Mouse (Mus musculus): ENCODE results near the gene Sclt1. TPM values are rescaled to one million over a fixed set of nuclear protein-coding genes. Genes with fewer than 3 reads are reported as not detected.

Gene Sclt1
- polyA plus RNA-seq, 1 experiment from 2014 or later: 10.6 TPM

DNA sequence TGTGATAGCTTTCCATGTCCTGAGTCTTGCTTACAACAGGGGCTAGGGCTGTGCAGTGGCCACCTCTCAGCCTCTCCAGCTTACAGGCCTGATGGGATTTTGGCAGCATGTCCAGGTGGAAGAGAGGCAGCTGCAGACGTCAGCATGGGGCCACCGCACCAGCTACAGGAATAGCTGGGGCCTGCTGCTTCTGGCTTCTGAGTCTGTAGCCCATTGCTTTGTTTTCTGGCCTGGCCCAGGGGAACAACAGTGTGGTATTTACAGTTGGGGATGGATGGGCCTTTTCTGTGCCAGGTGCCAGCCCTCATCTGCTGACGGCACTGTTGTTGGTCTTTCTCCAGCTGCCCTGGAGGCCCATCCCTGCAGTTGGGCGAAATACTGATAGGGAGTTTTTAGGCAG lies 158.7 kb downstream of the Sclt1 start:
- no peak for ATAC-seq

DNA sequence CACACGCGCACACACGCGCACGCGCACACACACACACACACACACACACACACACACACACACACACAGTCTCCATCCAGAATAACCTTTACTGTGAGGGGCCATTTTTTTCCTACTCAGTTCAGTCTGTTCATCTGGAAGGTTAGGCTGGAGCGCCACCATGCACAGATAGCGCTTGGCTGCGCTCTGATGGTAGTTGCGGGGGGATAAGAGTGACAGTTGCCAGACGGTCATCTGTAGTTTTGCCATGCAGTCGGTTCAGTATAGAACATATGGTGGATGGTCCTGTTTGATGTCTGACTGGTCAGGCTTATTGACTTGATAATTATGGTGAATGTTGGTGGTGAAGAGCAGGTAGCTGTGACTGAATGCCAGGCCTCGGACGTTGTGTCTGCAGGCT lies 159.2 kb downstream of the Sclt1 start:
- no peak overlapping the region for H3K9ac ChIP-seq (ENCODE audit: low read depth, low read length)
- no peak for ATAC-seq
- peak overlapping the region; percentile 83; the same call in 1 of the 2 replicates for H3K27ac ChIP-seq (ENCODE audit: low read length)
- WGBS: 95% methylated on average over 14 of the region's 14 CpGs
- no peaks in the 10 kb centered on the region for H3K9me3 ChIP-seq (ENCODE audit: control insufficient read depth, low read length)
- no peak overlapping the region for H3K4me2 ChIP-seq (ENCODE audit: low read depth, low read length)
- H3K4me1 ChIP-seq (ENCODE audit: control insufficient read depth, insufficient read depth, low read length): peaks cover 47% of the 10 kb centered on the region
- no peaks in the 10 kb centered on the region for H3K36me3 ChIP-seq (ENCODE audit: control insufficient read depth, insufficient read depth, low read length)
- no peaks in the 10 kb centered on the region for H3K27me3 ChIP-seq (replicated peaks; ENCODE audit: control insufficient read depth, insufficient read depth, low read length)
- H3K4me3 ChIP-seq (ENCODE audit: low read length): no peak overlapping the region

More for the DNA sequence above, 158.7 kb downstream of the Sclt1 start:
- Histone ChIP-seq H3K9ac (ENCODE audit: low read depth, low read length) (no peak overlapping the region), H3K27ac (ENCODE audit: low read length) (no peak overlapping the region), H3K4me1 (ENCODE audit: control insufficient read depth, insufficient read depth, low read length) (peaks cover 45% of the 10 kb centered on the region), H3K4me2 (ENCODE audit: low read depth, low read length) (no peak overlapping the region), H3K4me3 (ENCODE audit: low read length) (no peak overlapping the region), H3K9me3 (ENCODE audit: control insufficient read depth, low read length) (no peaks in the 10 kb centered on the region), H3K27me3 (replicated peaks; ENCODE audit: control insufficient read depth, insufficient read depth, low read length) (no peaks in the 10 kb centered on the region), H3K36me3 (ENCODE audit: control insufficient read depth, insufficient read depth, low read length) (no peaks in the 10 kb centered on the region)
- 73% methylated on average over 4 of the region's 4 CpGs for WGBS

DNA sequence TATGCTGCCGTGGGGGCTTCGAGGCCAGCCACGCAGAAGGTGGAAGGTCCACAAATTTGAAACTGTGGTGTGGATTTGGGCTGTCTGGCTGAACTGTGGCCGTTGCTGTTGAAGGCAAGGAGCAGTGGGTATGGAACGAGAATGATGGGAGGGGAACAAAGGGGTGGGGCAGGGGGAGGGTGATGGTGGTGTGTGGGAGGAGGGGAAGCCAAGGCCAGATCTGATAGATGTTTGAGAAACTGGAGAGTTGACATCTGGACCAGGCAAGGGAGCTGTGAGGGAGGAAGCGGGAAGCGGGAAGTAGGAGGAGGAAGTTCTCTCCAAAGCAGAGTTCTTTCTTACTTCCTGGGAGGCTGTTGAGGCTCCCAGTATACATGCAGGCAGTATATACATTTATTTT lies 160.1 kb downstream of the Sclt1 start:
- Histone ChIP-seq H3K9me3 (ENCODE audit: control insufficient read depth, low read length) (no peaks in the 10 kb centered on the region), H3K27ac (ENCODE audit: low read length) (peak overlapping the region; percentile 83), H3K4me1 (ENCODE audit: control insufficient read depth, insufficient read depth, low read length) (peaks cover 44% of the 10 kb centered on the region), H3K4me3 (ENCODE audit: low read length) (no peak overlapping the region), H3K9ac (ENCODE audit: low read depth, low read length) (no peak overlapping the region), H3K4me2 (ENCODE audit: low read depth, low read length) (peak overlapping the region; percentile 17), H3K27me3 (replicated peaks; ENCODE audit: control insufficient read depth, insufficient read depth, low read length) (no peaks in the 10 kb centered on the region), H3K36me3 (ENCODE audit: control insufficient read depth, insufficient read depth, low read length) (no peaks in the 10 kb centered on the region)
- 58% methylated on average over 7 of the region's 7 CpGs for WGBS
- peak; percentile 8; the same call in 1 of the 2 replicates for ATAC-seq

DNA sequence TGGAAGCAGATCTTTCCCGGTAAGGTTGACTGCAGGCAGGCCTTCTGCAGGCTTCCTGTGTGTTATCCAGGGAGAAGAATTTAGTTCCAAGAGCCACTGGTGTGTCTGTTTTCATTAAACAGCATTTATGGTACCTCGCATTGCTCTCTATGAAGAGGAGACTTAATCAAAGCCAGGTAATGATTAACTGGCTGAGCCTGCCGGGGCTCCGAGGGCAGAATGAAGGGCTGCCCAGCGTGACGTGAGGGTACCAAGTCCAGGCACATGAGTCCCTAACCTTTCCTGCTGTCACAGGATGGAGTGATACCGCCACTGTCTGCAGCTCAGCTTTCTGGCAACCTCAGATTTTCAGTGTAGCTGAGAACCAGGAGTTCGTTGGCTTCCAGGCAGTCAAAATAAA lies 160.9 kb downstream of the Sclt1 start:
- Histone ChIP-seq H3K27ac (ENCODE audit: low read length) (peak overlapping the region; percentile 83), H3K4me1 (ENCODE audit: control insufficient read depth, insufficient read depth, low read length) (peaks cover 38% of the 10 kb centered on the region), H3K36me3 (ENCODE audit: control insufficient read depth, insufficient read depth, low read length) (no peaks in the 10 kb centered on the region), H3K9me3 (ENCODE audit: control insufficient read depth, low read length) (no peaks in the 10 kb centered on the region), H3K4me3 (ENCODE audit: low read length) (no peak overlapping the region), H3K27me3 (replicated peaks; ENCODE audit: control insufficient read depth, insufficient read depth, low read length) (no peaks in the 10 kb centered on the region), H3K9ac (ENCODE audit: low read depth, low read length) (peak overlapping the region; percentile 22; the same call in 1 of the 2 replicates), H3K4me2 (ENCODE audit: low read depth, low read length) (peak overlapping the region; percentile 23)
- 45% methylated on average over 8 of the region's 8 CpGs for WGBS
- peak; percentile 92 for ATAC-seq

DNA sequence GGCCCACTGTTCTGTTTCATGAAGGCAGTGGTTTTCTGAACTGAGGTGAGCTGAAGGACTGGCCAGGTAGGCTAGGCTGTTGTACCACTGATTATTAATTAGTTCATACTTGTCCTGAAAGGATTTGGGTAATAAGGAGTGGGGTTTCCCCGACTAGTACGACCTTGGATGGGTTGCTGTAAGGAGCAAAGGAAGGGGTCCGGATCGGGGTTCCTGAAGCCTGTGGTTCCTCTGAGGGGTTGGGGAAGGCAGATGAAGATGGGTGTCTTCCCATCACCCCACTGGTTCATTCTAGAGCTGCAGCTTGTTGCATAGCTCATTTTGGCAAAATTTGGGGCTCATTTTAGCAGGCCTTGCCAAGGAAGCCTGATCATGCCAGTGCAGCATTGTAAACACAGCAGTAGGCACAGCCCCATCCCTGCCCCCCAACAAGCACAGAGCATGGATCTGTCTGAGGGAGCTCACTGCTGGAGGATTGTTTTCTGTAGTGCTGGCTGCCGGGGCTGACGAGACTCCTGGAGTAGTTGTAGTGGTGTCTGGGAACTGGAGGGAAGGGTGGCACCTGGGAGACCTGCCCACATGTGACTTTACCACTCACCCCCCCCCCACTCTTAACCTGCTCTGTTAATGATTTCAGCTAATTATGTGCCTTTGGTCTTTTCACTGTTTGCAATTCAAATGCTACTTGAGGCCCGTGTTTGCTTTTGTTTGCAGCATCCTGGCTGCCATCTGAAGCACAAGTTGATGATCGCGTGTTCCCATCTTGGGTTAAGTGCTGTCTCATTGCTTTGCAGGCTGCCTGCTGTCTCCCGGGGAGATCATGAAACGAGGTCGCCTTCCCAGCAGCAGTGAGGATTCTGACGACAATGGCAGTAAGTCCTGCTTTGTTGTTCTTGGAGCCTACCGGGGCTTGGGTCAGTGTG lies 161.7 kb downstream of the Sclt1 start:
- Histone ChIP-seq H3K4me3 (ENCODE audit: low read length) (no peak overlapping the region), H3K36me3 (ENCODE audit: control insufficient read depth, insufficient read depth, low read length) (no peaks in the 10 kb centered on the region), H3K4me2 (ENCODE audit: low read depth, low read length) (peak overlapping the region; percentile 23), H3K27me3 (replicated peaks; ENCODE audit: control insufficient read depth, insufficient read depth, low read length) (no peaks in the 10 kb centered on the region), H3K9me3 (ENCODE audit: control insufficient read depth, low read length) (no peaks in the 10 kb centered on the region), H3K27ac (ENCODE audit: low read length) (peak overlapping the region; percentile 79), H3K9ac (ENCODE audit: low read depth, low read length) (peak overlapping the region; percentile 22), H3K4me1 (ENCODE audit: control insufficient read depth, insufficient read depth, low read length) (peaks cover 36% of the 10 kb centered on the region)
- 37% methylated on average over 14 of the region's 14 CpGs for WGBS
- peak; percentile 27 for ATAC-seq

DNA sequence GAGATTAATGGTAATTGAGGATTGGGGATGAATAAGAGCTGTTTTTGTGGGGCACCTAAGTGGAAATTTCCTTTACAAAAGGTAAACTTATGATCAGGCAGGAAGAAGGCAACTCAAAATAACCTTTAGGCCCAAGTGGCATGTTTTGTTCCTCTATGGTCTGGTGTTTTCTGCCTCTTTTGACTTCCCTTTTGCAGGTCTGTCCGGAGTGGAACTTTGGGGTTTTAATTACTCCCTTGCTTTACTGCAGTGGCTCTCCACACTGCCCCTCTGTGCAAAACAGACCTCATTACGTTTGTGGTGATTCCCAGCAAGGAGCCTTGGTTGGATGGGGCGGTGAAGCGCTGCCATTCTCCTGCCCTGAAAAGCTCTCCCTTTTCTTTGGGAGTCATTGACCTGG lies 162.4 kb downstream of the Sclt1 start:
- Histone ChIP-seq H3K9ac (ENCODE audit: low read depth, low read length) (no peak overlapping the region), H3K27me3 (replicated peaks; ENCODE audit: control insufficient read depth, insufficient read depth, low read length) (no peaks in the 10 kb centered on the region), H3K4me2 (ENCODE audit: low read depth, low read length) (no peak overlapping the region), H3K9me3 (ENCODE audit: control insufficient read depth, low read length) (no peaks in the 10 kb centered on the region), H3K36me3 (ENCODE audit: control insufficient read depth, insufficient read depth, low read length) (no peaks in the 10 kb centered on the region), H3K4me3 (ENCODE audit: low read length) (no peak overlapping the region), H3K4me1 (ENCODE audit: control insufficient read depth, insufficient read depth, low read length) (peaks cover 43% of the 10 kb centered on the region), H3K27ac (ENCODE audit: low read length) (no peak overlapping the region)
- WGBS: 54% methylated on average over 4 of the region's 4 CpGs
- ATAC-seq: no peak

- ATAC-seq: no peak
- Histone ChIP-seq H3K36me3 (ENCODE audit: control insufficient read depth, insufficient read depth, low read length) (no peaks in the 10 kb centered on the region), H3K4me1 (ENCODE audit: control insufficient read depth, insufficient read depth, low read length) (peaks cover 48% of the 10 kb centered on the region), H3K9me3 (ENCODE audit: control insufficient read depth, low read length) (no peaks in the 10 kb centered on the region), H3K9ac (ENCODE audit: low read depth, low read length) (no peak overlapping the region), H3K4me3 (ENCODE audit: low read length) (no peak overlapping the region), H3K27ac (ENCODE audit: low read length) (no peak overlapping the region), H3K4me2 (ENCODE audit: low read depth, low read length) (no peak overlapping the region), H3K27me3 (replicated peaks; ENCODE audit: control insufficient read depth, insufficient read depth, low read length) (no peaks in the 10 kb centered on the region)
- 83% methylated on average over 2 of the region's 2 CpGs for WGBS
Observed at GRCm38 (mm10) chr3:41577240-41577639, 165.1 kb downstream of the Sclt1 start.

Other genes starting within 250 kb of the Sclt1 start
- gene Jade1, start 186.8 kb downstream of the Sclt1 start, polyA plus RNA-seq (2015; fragmentation: Nextera tagmentation; extraction: Ambion mirVana): 14.8 and 16.9 TPM in 2 replicates
- gene D3Ertd751e, start 97 bp upstream of the Sclt1 start, polyA plus RNA-seq (2015; fragmentation: Nextera tagmentation; extraction: Ambion mirVana): 18.0 and 18.3 TPM in 2 replicates

Data from intestine, embryonic 16.5 days (tissue).